28 mouse cellular contexts compared by ENCODE assay signal in the genomic region with DNA sequence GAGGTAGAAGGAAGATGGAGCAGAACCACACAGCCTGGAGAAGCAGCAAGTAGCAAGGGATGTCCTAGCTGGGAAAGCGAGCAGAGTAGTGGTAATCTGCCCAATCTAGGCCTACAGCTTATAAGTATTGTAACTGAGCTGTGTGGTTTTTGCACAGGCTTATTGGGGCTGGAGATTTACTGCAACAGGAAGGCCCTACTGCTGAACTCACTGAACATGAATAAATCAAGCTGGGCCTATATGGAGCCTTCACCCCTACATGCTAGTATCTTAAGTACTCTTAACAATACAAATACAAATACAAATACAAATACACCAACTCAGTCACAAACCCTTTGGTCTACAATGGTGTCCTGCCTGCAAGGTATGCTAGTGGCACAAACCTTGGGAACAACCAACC.
"Had no signal": no experiment of that assay in that cellular context is flagged by ENCODE, and none has a peak within 500 bp of the region (broad histone marks: within the 10 kb centered on the region; RNA-seq: fewer than 3 reads in every experiment).

No protein-coding gene starts in this region.

- H3K27ac ChIP-seq: embryonic facial prominence, embryonic 10.5 days; embryonic facial prominence, embryonic 12.5 days; embryonic facial prominence, embryonic 13.5 days; embryonic facial prominence, embryonic 15.5 days; forebrain, embryonic 10.5 days; forebrain, embryonic 12.5 days; forebrain, embryonic 13.5 days; forebrain, embryonic 15.5 days; gastrocnemius, adult 2 months had no signal

- H3K27me3 ChIP-seq: embryonic facial prominence, embryonic 12.5 days; embryonic facial prominence, embryonic 13.5 days; embryonic facial prominence, embryonic 15.5 days; forebrain, embryonic 12.5 days; forebrain, embryonic 13.5 days; forebrain, embryonic 15.5 days had no signal

- H3K36me3 ChIP-seq: embryonic facial prominence, embryonic 15.5 days; forebrain, embryonic 12.5 days; forebrain, embryonic 15.5 days had no signal

- H3K4me2 ChIP-seq: embryonic facial prominence, embryonic 12.5 days; embryonic facial prominence, embryonic 13.5 days; embryonic facial prominence, embryonic 15.5 days; forebrain, embryonic 12.5 days; forebrain, embryonic 13.5 days; forebrain, embryonic 15.5 days had no signal

- H3K4me3 ChIP-seq: embryonic facial prominence, embryonic 10.5 days; embryonic facial prominence, embryonic 12.5 days; embryonic facial prominence, embryonic 13.5 days; embryonic facial prominence, embryonic 15.5 days; erythroblast, embryonic 14.5 days; forebrain, embryonic 10.5 days; forebrain, embryonic 12.5 days; forebrain, embryonic 13.5 days; forebrain, embryonic 15.5 days; gastrocnemius, adult 2 months had no signal

- ATAC-seq: forebrain, embryonic 13.5 days; forebrain, embryonic 14.5 days; forebrain, embryonic 15.5 days; forebrain, embryonic 16.5 days; forebrain, postnatal 0 days had no signal

- H3K4me1 ChIP-seq: embryonic facial prominence, embryonic 10.5 days; forebrain, embryonic 10.5 days had no signal

- H3K9ac ChIP-seq: embryonic facial prominence, embryonic 12.5 days; embryonic facial prominence, embryonic 13.5 days; embryonic facial prominence, embryonic 15.5 days; forebrain, embryonic 12.5 days; forebrain, embryonic 13.5 days; forebrain, embryonic 15.5 days; forebrain, postnatal 0 days had no signal

- DNase-seq: cerebellum, adult 18-20 months; cerebellum, adult 2 months; cerebellum, adult 8-10 months; cerebellum, adult 9-10 months; cerebellum, adult 9-11 months; cerebellum, postnatal 10 days; cerebellum, postnatal 14 days; cerebellum, postnatal 25 days; cerebellum, postnatal 36 days; embryo, embryonic 11 days; forebrain, postnatal 0 days; gastrocnemius, adult 2 months; gastrocnemius, postnatal 10 days; gastrocnemius, postnatal 14 days; gastrocnemius, postnatal 25 days; gastrocnemius, postnatal 36 days; heart, adult 11 months had no signal

- H3K9me3 ChIP-seq: embryonic facial prominence, embryonic 10.5 days; embryonic facial prominence, embryonic 12.5 days; embryonic facial prominence, embryonic 13.5 days; embryonic facial prominence, embryonic 15.5 days; forebrain, embryonic 10.5 days; forebrain, embryonic 12.5 days; forebrain, embryonic 13.5 days; forebrain, embryonic 15.5 days had no signal
